Mouse (Mus musculus) forebrain, embryonic 11.5 days (tissue): ENCODE measurements at regions not wholly inside any gene's neighbourhood (a gene's known extent, or its start where the extent isn't known, plus 50 kb on each side); places are given as distances from the start of the nearest gene placed in this dataset.

Experiments used
- ATAC-seq: fragments of 200-750 bp; cut with Nextera tagmentation; replicated peaks from 2 replicates; pipeline ENCODE4 v1.8.0; 2017; ENCODE audit warnings: moderate TSS enrichment; ENCODE audit not compliant: low FRiP score
- DNase-seq: peaks from one replicate; pipeline ENCODE4 v3.0.0-alpha.2; 2017; ENCODE audit warnings: low spot score
- H3K27ac ChIP-seq: fragments of 300-500 bp; sonication (generic); 2 replicates; pipeline ENCODE4 v1.5.1; 2014; ENCODE audit warnings: low read depth, low read length
- H3K27me3 ChIP-seq: fragments of 300-500 bp; sonication (generic); 2 replicates; pipeline ENCODE4 v1.6.1; 2014; ENCODE audit warnings: mild to moderate bottlenecking, low read length, mixed read lengths; ENCODE audit not compliant: control insufficient read depth, insufficient read depth
- H3K36me3 ChIP-seq: fragments of 300-500 bp; sonication (generic); 2 replicates; pipeline ENCODE4 v1.6.1; 2014; ENCODE audit warnings: mild to moderate bottlenecking, low read length, moderate library complexity, mixed read lengths; ENCODE audit not compliant: control insufficient read depth, insufficient read depth
- H3K4me1 ChIP-seq: fragments of 300-500 bp; sonication (generic); replicated peaks from 2 replicates; pipeline ENCODE4 v1.6.1; 2014; ENCODE audit warnings: low read length, mixed read lengths; ENCODE audit not compliant: control insufficient read depth, insufficient read depth
- H3K4me2 ChIP-seq: fragments of 300-500 bp; sonication (generic); 2 replicates; pipeline ENCODE4 v1.6.1; 2014; ENCODE audit warnings: low read depth, mild to moderate bottlenecking, low read length, moderate library complexity, mixed read lengths; ENCODE audit not compliant: severe bottlenecking
- H3K4me3 ChIP-seq: fragments of 300-500 bp; sonication (generic); 2 replicates; pipeline ENCODE4 v1.5.1; 2014; ENCODE audit warnings: low read depth, low read length
- H3K9ac ChIP-seq: fragments of 300-500 bp; sonication (generic); 2 replicates; pipeline ENCODE4 v1.6.1; 2014; ENCODE audit warnings: low read length
- H3K9me3 ChIP-seq: fragments of 300-500 bp; sonication (generic); 2 replicates; pipeline ENCODE4 v1.6.1; 2016; ENCODE audit warnings: low read length, mixed read lengths; ENCODE audit not compliant: control insufficient read depth
- WGBS: fragments of 180-500 bp; shearing (Covaris S2); extraction: QIAGEN DNeasy Blood & Tissue Kit; methylation state at CpG from one replicate; pipeline ENCODE4 v1.1.7; 2014; 5-methylcytosine and 5-hydroxymethylcytosine counted together

DNA sequence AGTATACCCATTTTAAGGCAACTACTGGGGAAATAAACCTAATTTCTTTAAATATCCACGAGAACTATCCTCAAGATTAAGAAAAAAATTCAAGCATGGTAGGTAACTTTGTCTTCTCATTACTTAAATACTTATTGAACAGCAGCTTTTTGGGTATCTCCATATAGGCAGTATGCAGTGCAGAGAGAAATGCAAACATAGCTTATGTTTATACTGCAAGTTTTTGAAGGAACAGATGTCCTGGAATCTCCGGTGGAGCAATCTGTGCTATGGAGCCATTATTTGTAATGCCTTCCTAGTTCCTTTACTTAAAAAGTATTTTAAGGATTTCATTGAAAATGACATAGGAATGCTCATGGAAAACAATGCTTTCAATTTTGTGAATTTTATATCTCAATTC is 91.7 kb upstream of the Adgrb3 start:
- H3K27ac ChIP-seq, result no peak overlapping the region
- no peak overlapping the region for H3K4me3 ChIP-seq
- DNase-seq, result no peak
- ATAC-seq, result no peak
- H3K9me3 ChIP-seq, result no peaks in the 10 kb centered on the region
- no peak overlapping the region for H3K9ac ChIP-seq
- H3K4me2 ChIP-seq, result no peak overlapping the region
- H3K27me3 ChIP-seq, result no peaks in the 10 kb centered on the region
- H3K4me1 ChIP-seq, result no peaks in the 10 kb centered on the region
- no peaks in the 10 kb centered on the region for H3K36me3 ChIP-seq
- WGBS, result 86% methylated on average over 2 of the region's 2 CpGs

DNA sequence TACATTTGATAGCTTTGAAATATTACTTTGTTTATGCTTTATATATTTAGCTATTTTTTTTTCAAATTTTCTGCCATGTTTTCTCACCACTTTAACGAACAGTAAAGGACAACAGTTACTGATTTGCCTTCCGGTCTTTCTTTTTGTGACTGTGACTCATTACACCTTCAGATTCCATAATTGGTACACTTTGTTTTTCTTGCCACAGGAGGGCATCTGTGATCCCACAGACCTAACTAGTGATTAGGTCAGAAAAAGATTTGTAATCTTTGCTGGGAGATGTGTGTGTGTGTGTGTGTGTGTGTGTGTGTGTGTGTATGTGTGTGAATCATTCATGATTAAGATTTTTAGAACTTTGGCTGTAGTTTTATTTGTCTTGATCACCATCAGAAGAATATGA is 64.7 kb upstream of the Adgrb3 start:
- WGBS, result 61% methylated on average over 2 of the region's 2 CpGs
- Histone ChIP-seq H3K4me3 (no peak overlapping the region), H3K9me3 (no peaks in the 10 kb centered on the region), H3K4me2 (no peak overlapping the region), H3K27me3 (no peaks in the 10 kb centered on the region), H3K36me3 (no peaks in the 10 kb centered on the region), H3K9ac (no peak overlapping the region), H3K27ac (no peak overlapping the region), H3K4me1 (no peaks in the 10 kb centered on the region)
- ATAC-seq, result no peak
- no peak for DNase-seq

DNA sequence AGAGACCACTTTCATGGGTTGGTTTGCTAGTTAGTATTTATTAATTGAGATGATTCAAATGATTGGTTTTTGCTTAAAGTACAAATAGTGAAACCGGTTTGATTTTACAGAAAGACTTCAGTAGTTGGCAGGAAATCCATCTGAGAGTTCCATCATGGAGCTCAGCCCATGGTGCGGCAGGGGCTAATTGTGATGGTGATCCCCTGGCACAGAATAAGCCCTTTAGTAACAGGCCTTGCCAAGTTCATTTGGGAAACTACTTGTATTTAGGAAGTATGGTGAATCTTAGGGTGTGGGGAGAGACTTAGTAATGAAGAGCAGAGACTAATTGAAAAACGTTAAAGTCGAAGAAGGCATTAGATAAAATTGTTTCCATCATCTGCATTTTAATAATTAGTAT is 63.5 kb upstream of the Adgrb3 start:
- no peaks in the 10 kb centered on the region for H3K4me1 ChIP-seq
- no peak overlapping the region for H3K4me2 ChIP-seq
- peak; percentile 55; the same call in 1 of the 2 replicates for ATAC-seq
- no peaks in the 10 kb centered on the region for H3K9me3 ChIP-seq
- H3K36me3 ChIP-seq, result no peaks in the 10 kb centered on the region
- H3K9ac ChIP-seq, result no peak overlapping the region
- H3K4me3 ChIP-seq, result no peak overlapping the region
- WGBS, result 49% methylated on average over 4 of the region's 4 CpGs
- peak overlapping the region; percentile 66; the same call in 1 of the 2 replicates for H3K27ac ChIP-seq
- DNase-seq, result no peak
- H3K27me3 ChIP-seq, result no peaks in the 10 kb centered on the region

DNA sequence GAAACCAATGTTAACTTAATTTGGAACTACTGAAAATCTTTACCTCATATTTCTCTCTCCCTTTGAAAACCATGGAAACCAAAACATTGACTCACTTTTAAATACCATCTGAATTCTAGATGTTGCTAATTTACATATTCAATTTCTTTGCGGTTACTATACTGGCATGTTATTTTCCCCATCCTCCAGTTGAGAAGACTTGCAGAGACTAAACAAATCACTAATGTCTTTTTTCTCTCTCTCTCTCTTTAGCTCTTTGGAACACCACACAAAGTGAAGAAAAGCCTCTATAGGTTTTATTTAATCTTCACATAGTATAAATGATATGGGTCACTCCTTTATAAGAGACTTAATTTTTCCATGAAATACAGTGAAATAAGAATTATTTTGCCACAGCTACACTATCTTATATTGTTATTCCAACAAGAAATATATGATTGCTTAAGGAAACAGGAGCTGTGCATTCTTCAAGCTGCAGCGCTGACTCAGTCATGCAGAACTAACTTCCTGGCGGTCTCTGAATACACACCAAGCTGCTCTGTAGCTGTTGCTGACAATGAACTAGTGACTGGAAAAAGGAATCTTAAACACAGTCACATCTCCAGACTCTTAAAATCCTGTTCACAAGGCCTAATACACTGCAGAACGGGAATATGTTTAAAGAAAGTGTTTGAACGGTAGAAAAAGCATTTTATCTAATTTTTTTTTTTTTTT is 62.7 kb upstream of the Adgrb3 start:
- no peaks in the 10 kb centered on the region for H3K9me3 ChIP-seq
- H3K4me1 ChIP-seq, result no peaks in the 10 kb centered on the region
- H3K4me2 ChIP-seq, result no peak overlapping the region
- no peak overlapping the region for H3K4me3 ChIP-seq
- H3K9ac ChIP-seq, result no peak overlapping the region
- WGBS, result 19% methylated on average over 5 of the region's 5 CpGs
- ATAC-seq, result peak; percentile 93
- peak; percentile 74 for DNase-seq
- H3K27ac ChIP-seq, result peak overlapping the region; percentile 46; the same call in 1 of the 2 replicates
- no peaks in the 10 kb centered on the region for H3K36me3 ChIP-seq
- H3K27me3 ChIP-seq, result no peaks in the 10 kb centered on the region

DNA sequence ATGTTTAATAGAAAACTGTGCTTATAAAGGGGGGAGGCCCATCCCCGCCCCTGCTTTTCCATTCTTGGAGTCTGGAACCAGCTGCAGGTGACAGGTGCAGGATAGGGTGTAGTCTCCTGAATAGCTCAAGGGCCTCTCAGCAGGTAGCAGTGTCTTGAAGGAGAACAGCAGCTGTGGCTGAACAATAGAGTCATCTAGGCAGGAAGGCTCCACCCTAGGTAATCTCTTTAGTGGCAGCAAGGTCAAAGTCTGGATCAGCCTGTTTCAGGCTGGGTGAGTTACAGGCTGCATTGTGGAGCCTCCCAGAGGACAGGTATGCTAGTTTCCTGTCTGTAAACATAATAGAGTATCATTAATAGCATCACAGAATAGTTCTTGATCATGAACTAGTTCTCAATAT is 58.5 kb upstream of the Adgrb3 start:
- 71% methylated on average over 1 of the region's 1 CpGs for WGBS
- Histone ChIP-seq H3K27ac (no peak overlapping the region), H3K4me3 (no peak overlapping the region), H3K36me3 (no peaks in the 10 kb centered on the region), H3K27me3 (no peaks in the 10 kb centered on the region), H3K9ac (no peak overlapping the region), H3K4me2 (no peak overlapping the region), H3K4me1 (no peaks in the 10 kb centered on the region), H3K9me3 (no peaks in the 10 kb centered on the region)
- ATAC-seq, result no peak
- DNase-seq, result no peak

DNA sequence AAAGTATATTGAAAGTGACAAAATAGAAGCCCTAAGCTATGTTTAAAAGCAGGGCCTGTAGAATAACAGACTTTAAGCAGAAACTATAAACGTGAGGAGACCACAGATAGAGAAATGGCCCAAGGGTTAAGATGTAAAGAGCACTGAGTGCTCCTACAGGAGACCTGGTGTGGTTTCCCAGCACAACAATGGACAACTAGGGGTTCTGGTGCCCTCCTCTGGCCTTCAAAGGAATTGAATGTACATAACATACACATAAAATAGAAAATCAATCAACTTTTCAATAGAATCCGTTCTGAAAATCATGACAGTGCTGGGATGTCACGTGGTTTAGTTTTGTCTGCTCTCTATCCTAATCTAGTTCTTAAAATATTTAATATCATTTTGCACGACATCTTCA is 55.5 kb upstream of the Adgrb3 start:
- H3K4me3 ChIP-seq, result no peak overlapping the region
- no peak overlapping the region for H3K4me2 ChIP-seq
- no peaks in the 10 kb centered on the region for H3K27me3 ChIP-seq
- no peaks in the 10 kb centered on the region for H3K9me3 ChIP-seq
- DNase-seq (no peak), ATAC-seq (no peak)
- no peaks in the 10 kb centered on the region for H3K4me1 ChIP-seq
- 70% methylated on average over 4 of the region's 4 CpGs for WGBS
- no peak overlapping the region for H3K27ac ChIP-seq
- no peak overlapping the region for H3K9ac ChIP-seq
- H3K36me3 ChIP-seq, result no peaks in the 10 kb centered on the region
